Mouse (Mus musculus) heart, embryonic 12.5 days (tissue): Measurements from ENCODE around the gene 9530068E07Rik. TPM values are rescaled to one million over a fixed set of nuclear protein-coding genes. Genes with fewer than 3 reads are reported as not detected.
"Not testable (repeated sequence)": the region's sequence is repeated elsewhere in the genome, so short reads cannot be mapped to it uniquely, and the experiment has no call there.

Experiments
- ATAC-seq: fragments of 200-750 bp; cut with Nextera tagmentation; 2 replicates; pipeline ENCODE4 v1.8.0; 2017; ENCODE audit warnings: moderate TSS enrichment, moderate library complexity; ENCODE audit not compliant: insufficient number of reproducible peaks, low FRiP score
- H3K27ac ChIP-seq: fragments of 300-500 bp; sonication (generic); 2 replicates; pipeline ENCODE4 v1.5.1; 2016; ENCODE audit warnings: mild to moderate bottlenecking, moderate library complexity; ENCODE audit not compliant: poor library complexity, severe bottlenecking
- H3K27me3 ChIP-seq: fragments of 300-500 bp; sonication (generic); replicated peaks from 2 replicates; pipeline ENCODE4 v1.6.1; 2016; ENCODE audit warnings: mild to moderate bottlenecking, moderate library complexity
- H3K36me3 ChIP-seq: fragments of 300-500 bp; sonication (generic); 2 replicates; pipeline ENCODE4 v1.6.1; 2016; ENCODE audit warnings: mild to moderate bottlenecking, moderate library complexity
- H3K4me1 ChIP-seq: fragments of 300-500 bp; sonication (generic); replicated peaks from 2 replicates; pipeline ENCODE4 v1.6.1; 2016; ENCODE audit warnings: mild to moderate bottlenecking
- H3K4me2 ChIP-seq: fragments of 300-500 bp; sonication (generic); 2 replicates; pipeline ENCODE4 v1.6.1; 2016; ENCODE audit warnings: mild to moderate bottlenecking, moderate library complexity
- H3K4me3 ChIP-seq: fragments of 300-500 bp; sonication (generic); 2 replicates; pipeline ENCODE4 v1.5.1; 2016; ENCODE audit warnings: mild to moderate bottlenecking
- H3K9ac ChIP-seq: fragments of 300-500 bp; sonication (generic); 2 replicates; pipeline ENCODE4 v1.6.1; 2016; ENCODE audit warnings: mild to moderate bottlenecking, moderate library complexity
- H3K9me3 ChIP-seq: fragments of 300-500 bp; sonication (generic); replicated peaks from 2 replicates; pipeline ENCODE4 v1.6.1; 2016; ENCODE audit warnings: mild to moderate bottlenecking, moderate library complexity
- WGBS: fragments of 180-500 bp; shearing (Covaris S2); methylation state at CpG from one replicate; pipeline ENCODE4 v1.1.7; 2016; 5-methylcytosine and 5-hydroxymethylcytosine counted together
- polyA plus RNA-seq: library from polyadenylated mRNA; unstranded; fragments of >200 nt; fragmentation: Nextera tagmentation; extraction: Ambion mirVana; gene quantifications from 2 replicates; pipeline ENCODE4 v1.2.1, GENCODE M21; 2016

The 9530068E07Rik gene
- polyA plus RNA-seq, 1 experiment from 2014 or later, result 234 TPM

DNA sequence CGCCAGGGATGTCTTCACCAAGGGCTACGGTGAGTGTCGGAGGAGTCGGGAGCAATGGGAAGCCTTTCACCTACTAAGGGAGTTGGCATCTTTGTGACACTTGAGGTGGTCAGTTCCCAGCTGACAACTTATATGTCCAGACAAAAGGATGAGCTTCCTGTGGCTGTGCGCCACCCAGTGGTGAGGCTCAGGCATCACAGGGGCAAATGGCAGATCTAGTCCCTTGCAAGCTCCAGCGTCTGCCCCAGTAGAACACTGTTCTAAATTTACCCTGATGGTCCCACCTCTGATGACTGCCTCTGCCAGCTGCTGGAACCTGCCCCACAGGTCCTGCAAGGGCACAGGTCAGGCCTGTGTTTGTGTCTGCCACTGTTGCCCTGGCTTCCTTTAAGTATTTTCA, 21.9 kb upstream of the 9530068E07Rik start:
- no peaks in the 10 kb centered on the region for H3K9me3 ChIP-seq
- no peaks in the 10 kb centered on the region for H3K27me3 ChIP-seq
- 58% methylated on average over 6 of the region's 6 CpGs for WGBS
- H3K36me3 ChIP-seq, result peaks cover 54% of the 10 kb centered on the region
- peaks cover 37% of the 10 kb centered on the region for H3K4me1 ChIP-seq
- no peak overlapping the region for H3K4me2 ChIP-seq
- H3K4me3 ChIP-seq, result no peak overlapping the region
- ATAC-seq, result no peak
- no peak overlapping the region for H3K27ac ChIP-seq
- no peak overlapping the region for H3K9ac ChIP-seq

GRCm38 (mm10) chr11:52377579-52377978, 18.6 kb upstream of the 9530068E07Rik start:
- no peak overlapping the region for H3K4me3 ChIP-seq
- no peak overlapping the region for H3K4me2 ChIP-seq
- H3K27ac ChIP-seq, result no peak overlapping the region
- WGBS, result 79% methylated on average over 4 of the region's 4 CpGs
- peaks cover 80% of the 10 kb centered on the region for H3K36me3 ChIP-seq
- ATAC-seq, result no peak
- no peak overlapping the region for H3K9ac ChIP-seq
- H3K4me1 ChIP-seq, result peaks cover 14% of the 10 kb centered on the region
- no peaks in the 10 kb centered on the region for H3K9me3 ChIP-seq
- H3K27me3 ChIP-seq, result no peaks in the 10 kb centered on the region

DNA sequence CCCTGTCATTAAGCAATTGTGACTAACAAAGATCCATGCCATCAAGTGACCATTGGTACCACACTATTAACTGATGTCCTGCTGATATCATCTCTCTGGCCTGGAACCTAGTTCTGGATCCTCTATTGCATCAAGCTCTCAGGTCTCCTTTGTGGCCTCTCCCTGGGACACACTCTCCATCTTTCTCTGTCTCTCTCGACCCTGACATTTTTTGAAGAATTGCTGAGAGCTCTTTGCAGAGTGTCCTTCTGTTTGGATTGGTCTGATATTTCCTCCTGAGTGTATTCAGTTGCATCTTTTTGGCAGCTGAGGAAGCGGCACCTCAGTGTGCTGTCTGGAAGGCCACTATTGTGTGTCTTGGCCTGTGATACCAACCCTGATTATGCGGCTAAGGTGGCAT, 17.0 kb upstream of the 9530068E07Rik start:
- Histone ChIP-seq H3K4me2 (no peak overlapping the region), H3K9ac (no peak overlapping the region), H3K4me3 (no peak overlapping the region), H3K4me1 (peaks cover 9% of the 10 kb centered on the region), H3K27ac (no peak overlapping the region), H3K36me3 (peaks cover 94% of the 10 kb centered on the region), H3K27me3 (no peaks in the 10 kb centered on the region), H3K9me3 (no peaks in the 10 kb centered on the region)
- 84% methylated on average over 3 of the region's 3 CpGs for WGBS
- ATAC-seq, result no peak

GRCm38 (mm10) chr11:52383741-52384140, 12.5 kb upstream of the 9530068E07Rik start:
- no peak for ATAC-seq
- Histone ChIP-seq H3K9me3 (no peaks in the 10 kb centered on the region), H3K4me1 (peaks cover 7% of the 10 kb centered on the region), H3K4me3 (no peak overlapping the region), H3K27me3 (no peaks in the 10 kb centered on the region), H3K27ac (no peak overlapping the region), H3K36me3 (peaks cover 96% of the 10 kb centered on the region), H3K4me2 (no peak overlapping the region), H3K9ac (no peak overlapping the region)
- WGBS, result 96% methylated on average over 14 of the region's 14 CpGs

DNA sequence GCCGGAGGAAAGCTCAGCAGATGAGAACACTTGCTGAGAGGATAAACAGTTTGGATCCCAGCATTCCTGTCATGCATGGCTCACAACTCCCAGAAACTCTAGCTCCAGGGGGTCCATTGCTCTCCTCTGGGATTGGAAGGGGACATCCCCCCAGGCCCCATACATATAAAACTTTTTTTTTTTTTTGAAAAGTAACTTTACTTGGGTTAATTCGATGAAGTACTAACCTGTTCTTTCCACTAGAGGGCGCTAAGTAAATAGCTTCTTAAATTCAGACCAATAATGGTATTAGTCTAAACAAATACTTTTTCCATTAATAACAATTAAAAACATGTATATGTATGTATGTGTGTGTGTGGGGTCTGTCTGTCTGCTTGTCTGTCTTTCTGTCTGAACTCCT, 11.6 kb upstream of the 9530068E07Rik start:
- Histone ChIP-seq H3K4me3 (no peak overlapping the region), H3K27ac (no peak overlapping the region), H3K27me3 (no peaks in the 10 kb centered on the region), H3K9me3 (no peaks in the 10 kb centered on the region), H3K4me1 (peaks cover 7% of the 10 kb centered on the region), H3K9ac (no peak overlapping the region), H3K4me2 (no peak overlapping the region), H3K36me3 (peaks cover 94% of the 10 kb centered on the region)
- WGBS, result 60% methylated on average over 3 of the region's 3 CpGs
- ATAC-seq, result no peak; the same call in 1 of the 2 replicates

GRCm38 (mm10) chr11:52386892-52387291, 9.3 kb upstream of the 9530068E07Rik start:
- Histone ChIP-seq H3K4me3 (no peak overlapping the region), H3K4me1 (peaks cover 7% of the 10 kb centered on the region), H3K9me3 (no peaks in the 10 kb centered on the region), H3K36me3 (peaks cover 81% of the 10 kb centered on the region), H3K4me2 (no peak overlapping the region), H3K9ac (no peak overlapping the region), H3K27me3 (no peaks in the 10 kb centered on the region), H3K27ac (0 out of 2 replicates have a peak overlapping the region, but pooled peaks have one; percentile 25)
- ATAC-seq, result no peak
- 68% methylated on average over 3 of the region's 3 CpGs for WGBS

- H3K27ac ChIP-seq, result no peak overlapping the region
- peaks cover 7% of the 10 kb centered on the region for H3K4me1 ChIP-seq
- WGBS, result 91% methylated on average over 12 of the region's 12 CpGs
- peaks cover 70% of the 10 kb centered on the region for H3K36me3 ChIP-seq
- no peak for ATAC-seq
- H3K4me2 ChIP-seq, result no peak overlapping the region
- H3K9ac ChIP-seq, result no peak overlapping the region
- H3K27me3 ChIP-seq, result no peaks in the 10 kb centered on the region
- H3K9me3 ChIP-seq, result no peaks in the 10 kb centered on the region
- H3K4me3 ChIP-seq, result no peak overlapping the region
Observed at GRCm38 (mm10) chr11:52388150-52388549, 8.1 kb upstream of the 9530068E07Rik start.

DNA sequence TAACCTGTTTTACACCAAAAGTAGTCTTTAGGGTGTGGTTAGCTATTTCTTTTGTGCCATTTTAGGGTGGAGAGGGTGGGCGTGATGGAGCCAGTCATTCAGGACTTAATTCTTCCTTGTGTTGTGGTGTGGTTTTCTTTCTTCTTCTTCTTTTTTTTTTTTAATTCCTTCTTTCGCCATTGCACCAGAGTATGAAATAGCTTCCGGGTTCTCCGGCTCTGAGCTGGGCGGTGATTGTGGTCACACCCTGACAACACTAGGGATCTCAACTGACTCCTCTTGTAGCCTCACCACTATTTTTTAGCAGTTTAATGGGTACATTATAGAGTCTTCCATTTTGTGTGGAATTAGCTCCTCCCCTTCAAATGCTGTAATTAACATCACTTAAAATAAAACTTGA, 7.2 kb upstream of the 9530068E07Rik start:
- H3K36me3 ChIP-seq, result peaks cover 62% of the 10 kb centered on the region
- H3K9me3 ChIP-seq, H3K4me2 ChIP-seq, H3K4me1 ChIP-seq, H3K9ac ChIP-seq, ATAC-seq, H3K27me3 ChIP-seq, H3K4me3 ChIP-seq, H3K27ac ChIP-seq: not testable (repeated sequence)
- WGBS, result 92% methylated on average over 5 of the region's 5 CpGs

DNA sequence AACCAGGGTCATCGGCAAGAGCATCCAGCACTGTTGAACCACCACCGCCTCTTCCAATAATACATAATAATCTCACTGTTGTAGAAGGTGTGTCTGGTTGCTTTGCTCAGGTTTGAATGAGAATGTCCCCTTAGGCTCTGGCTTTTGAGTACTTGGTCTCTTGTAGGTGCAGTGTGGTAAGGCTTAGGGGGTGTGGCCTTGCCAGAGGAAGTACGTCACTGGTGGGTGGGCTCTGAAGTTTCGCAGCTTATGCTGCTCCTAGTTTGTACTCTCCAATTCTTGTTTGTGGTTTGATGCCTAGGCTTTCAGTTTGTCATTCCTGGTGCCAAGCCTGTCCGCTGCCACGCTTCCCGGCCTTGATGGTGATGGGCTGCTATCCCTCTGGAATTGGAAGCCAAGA, 6.3 kb upstream of the 9530068E07Rik start:
- 94% methylated on average over 7 of the region's 7 CpGs for WGBS
- peaks cover 7% of the 10 kb centered on the region for H3K4me1 ChIP-seq
- no peak overlapping the region for H3K27ac ChIP-seq
- no peak overlapping the region for H3K9ac ChIP-seq
- no peaks in the 10 kb centered on the region for H3K27me3 ChIP-seq
- H3K36me3 ChIP-seq, result peaks cover 53% of the 10 kb centered on the region
- no peak for ATAC-seq
- no peak overlapping the region for H3K4me3 ChIP-seq
- H3K4me2 ChIP-seq, result no peak overlapping the region
- H3K9me3 ChIP-seq, result no peaks in the 10 kb centered on the region

GRCm38 (mm10) chr11:52394494-52394893, 1.7 kb upstream of the 9530068E07Rik start:
- no peaks in the 10 kb centered on the region for H3K27me3 ChIP-seq
- no peak for ATAC-seq
- H3K36me3 ChIP-seq, result peaks cover 15% of the 10 kb centered on the region
- 78% methylated on average over 4 of the region's 4 CpGs for WGBS
- H3K4me2 ChIP-seq, result no peak overlapping the region
- no peak overlapping the region for H3K4me3 ChIP-seq
- 0 out of 2 replicates have a peak, but pooled peaks cover 2% of the 10 kb centered on the region for H3K9me3 ChIP-seq
- H3K9ac ChIP-seq, result no peak overlapping the region
- peaks cover 3% of the 10 kb centered on the region; the same call in 1 of the 2 replicates for H3K4me1 ChIP-seq
- no peak overlapping the region for H3K27ac ChIP-seq

GRCm38 (mm10) chr11:52395343-52395742, 885 bp upstream of the 9530068E07Rik start:
- Histone ChIP-seq H3K9ac (no peak overlapping the region), H3K27me3 (no peaks in the 10 kb centered on the region), H3K9me3 (0 out of 2 replicates have a peak, but pooled peaks cover 2% of the 10 kb centered on the region), H3K36me3 (peaks cover 6% of the 10 kb centered on the region), H3K27ac (no peak overlapping the region), H3K4me1 (peaks cover 4% of the 10 kb centered on the region), H3K4me2 (peak overlapping the region; percentile 83; the same call in 1 of the 2 replicates), H3K4me3 (no peak overlapping the region)
- WGBS, result 30% methylated on average over 4 of the region's 4 CpGs
- no peak for ATAC-seq

GRCm38 (mm10) chr11:52396597-52397188, 465 bp downstream of the 9530068E07Rik start:
- 0 out of 2 replicates have a peak, but pooled peaks cover 2% of the 10 kb centered on the region for H3K9me3 ChIP-seq
- peak overlapping the region; percentile 89 for H3K9ac ChIP-seq
- H3K4me3 ChIP-seq, result peak overlapping the region; percentile 83
- no peaks in the 10 kb centered on the region for H3K27me3 ChIP-seq
- peak; percentile 83 for ATAC-seq
- peak overlapping the region; percentile 83 for H3K4me2 ChIP-seq
- H3K27ac ChIP-seq, result peak overlapping the region; percentile 94
- peaks cover 17% of the 10 kb centered on the region for H3K4me1 ChIP-seq
- H3K36me3 ChIP-seq, result peaks cover 4% of the 10 kb centered on the region
- WGBS, result under 1% methylated on average over 33 of the region's 33 CpGs
